Mouse (Mus musculus) CH12F3 (cell line): Measurements from ENCODE around the gene Pomgnt1.

Experiments used
- in situ Hi-C: fragments of 300-500 bp; cut with MboI; formaldehyde crosslinking; loops from 2 replicates; pipeline ENCODE4 v1.14.3; 2020; ENCODE audit warnings: low sequenced_read_pairs

Gene Pomgnt1

DNA sequence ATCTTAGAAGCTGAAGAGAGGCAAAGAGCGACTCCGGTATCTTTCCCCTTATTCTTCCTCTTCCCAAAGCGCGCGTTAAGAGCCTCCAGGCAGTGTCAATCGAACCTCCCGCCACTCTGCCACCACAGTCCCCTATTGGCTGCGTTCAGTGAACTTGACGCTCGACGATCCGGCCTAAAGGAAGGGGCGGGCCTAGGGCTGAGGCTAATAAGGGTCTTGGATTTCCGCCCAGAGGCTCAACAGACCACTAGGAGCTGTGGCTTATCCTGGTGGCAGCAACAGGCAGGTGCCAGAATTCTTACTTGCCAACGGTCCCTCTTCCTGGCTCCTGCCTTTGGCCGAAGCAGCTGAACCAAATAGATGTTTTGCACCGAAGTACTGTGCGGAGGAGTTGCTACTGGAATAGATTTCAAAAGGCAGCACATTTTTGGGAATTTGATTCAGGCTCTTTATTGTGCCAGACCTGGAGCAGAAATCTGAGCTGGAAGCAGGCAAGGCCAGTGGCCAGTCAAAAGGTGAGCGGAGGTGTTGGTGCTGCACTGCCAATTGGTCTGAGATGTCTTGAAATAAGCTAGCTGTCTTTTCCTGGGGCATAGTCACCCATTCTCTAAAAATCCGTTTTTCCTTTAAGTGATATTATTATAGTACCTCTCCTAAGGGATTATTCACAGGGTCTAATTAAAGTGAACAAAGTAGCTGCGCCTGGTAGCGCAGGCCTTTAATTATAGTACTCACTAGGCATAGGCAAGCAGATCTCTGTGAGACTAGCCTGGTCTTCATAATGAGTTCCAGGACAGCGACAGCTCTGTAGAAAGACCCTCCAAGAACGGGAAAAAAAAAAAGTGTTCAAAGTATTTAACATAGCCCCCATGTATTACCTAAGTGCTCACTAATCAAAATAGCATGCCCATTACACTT is at the start of gene Pomgnt1, which contains the start of gene Rad54l:
Gene Pomgnt1 (plus strand): TSS at position 239 of the 918 bp plus-strand sequence.
Gene Rad54l (minus strand): TSS at position 89 of the 918 bp plus-strand sequence.
- in situ Hi-C loops: no loop called here

DNA sequence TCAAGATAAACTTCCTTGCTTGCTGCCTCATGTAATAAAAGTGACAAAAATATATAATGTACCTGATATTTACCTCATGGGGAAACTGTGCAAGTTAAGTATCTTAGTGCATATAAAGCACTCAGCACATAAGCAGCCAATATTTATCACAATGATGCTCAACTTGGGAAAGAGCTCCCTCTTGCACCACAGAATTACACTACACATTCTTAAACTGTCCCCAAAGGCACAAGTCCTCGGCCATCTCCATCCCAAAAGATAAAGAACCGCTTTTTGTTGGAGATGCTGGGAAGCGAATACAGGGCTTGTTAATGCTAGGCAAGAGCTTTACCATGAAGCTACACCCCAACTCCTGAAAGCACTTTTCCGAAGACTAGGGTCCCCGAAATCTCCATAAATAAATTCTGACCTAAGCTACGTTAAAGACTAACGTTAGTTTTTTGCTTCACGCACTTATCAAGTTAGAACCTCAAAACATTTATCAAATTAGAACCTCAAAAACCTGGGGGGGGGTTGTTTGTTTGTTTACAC is 49.4 kb upstream of the Pomgnt1 start:
- in situ Hi-C loops: no loop called here

DNA sequence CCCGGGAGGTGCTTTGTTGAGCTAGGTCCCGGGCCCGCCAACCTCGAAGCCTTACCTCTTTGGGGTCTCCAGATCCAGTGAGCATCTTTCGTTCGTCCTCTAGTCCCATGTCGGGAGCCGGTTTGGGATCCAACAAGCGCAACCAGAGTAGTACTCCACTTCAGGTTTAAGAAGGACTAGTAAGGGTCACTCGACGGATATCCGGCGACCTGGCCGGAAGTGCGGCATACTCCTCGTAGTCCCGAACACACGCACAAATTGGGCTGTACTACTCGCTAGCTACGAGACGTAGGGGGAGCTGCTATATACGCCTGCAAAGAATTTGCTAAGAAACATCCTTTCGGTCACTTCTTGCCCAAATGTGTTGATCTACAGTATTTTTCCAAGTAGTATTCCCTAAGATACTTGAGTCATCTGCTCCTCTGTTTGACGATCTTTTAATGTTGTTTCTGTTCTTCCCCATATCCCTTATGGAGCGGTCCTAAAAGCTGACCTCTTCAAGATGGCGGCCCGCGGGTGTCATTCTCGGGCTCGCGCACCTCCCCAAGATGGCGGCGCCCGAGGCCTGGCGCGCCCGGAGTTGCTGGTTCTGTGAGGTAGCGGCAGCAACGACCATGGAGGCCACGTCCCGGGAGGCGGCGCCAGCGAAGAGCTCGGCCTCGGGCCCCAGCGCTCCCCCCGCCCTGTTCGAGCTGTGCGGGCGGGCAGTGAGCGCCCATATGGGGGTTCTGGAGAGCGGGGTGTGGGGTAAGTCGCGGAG is 48.6 kb upstream of the Pomgnt1 start, which contains the start of the genes Uqcrh and Lrrc41:
Gene Uqcrh (minus strand): TSS at position 211 of the 760 bp plus-strand sequence.
Gene Lrrc41 (plus strand): TSS at position 409 of the 760 bp plus-strand sequence.
- in situ Hi-C loops: no loop called here

DNA sequence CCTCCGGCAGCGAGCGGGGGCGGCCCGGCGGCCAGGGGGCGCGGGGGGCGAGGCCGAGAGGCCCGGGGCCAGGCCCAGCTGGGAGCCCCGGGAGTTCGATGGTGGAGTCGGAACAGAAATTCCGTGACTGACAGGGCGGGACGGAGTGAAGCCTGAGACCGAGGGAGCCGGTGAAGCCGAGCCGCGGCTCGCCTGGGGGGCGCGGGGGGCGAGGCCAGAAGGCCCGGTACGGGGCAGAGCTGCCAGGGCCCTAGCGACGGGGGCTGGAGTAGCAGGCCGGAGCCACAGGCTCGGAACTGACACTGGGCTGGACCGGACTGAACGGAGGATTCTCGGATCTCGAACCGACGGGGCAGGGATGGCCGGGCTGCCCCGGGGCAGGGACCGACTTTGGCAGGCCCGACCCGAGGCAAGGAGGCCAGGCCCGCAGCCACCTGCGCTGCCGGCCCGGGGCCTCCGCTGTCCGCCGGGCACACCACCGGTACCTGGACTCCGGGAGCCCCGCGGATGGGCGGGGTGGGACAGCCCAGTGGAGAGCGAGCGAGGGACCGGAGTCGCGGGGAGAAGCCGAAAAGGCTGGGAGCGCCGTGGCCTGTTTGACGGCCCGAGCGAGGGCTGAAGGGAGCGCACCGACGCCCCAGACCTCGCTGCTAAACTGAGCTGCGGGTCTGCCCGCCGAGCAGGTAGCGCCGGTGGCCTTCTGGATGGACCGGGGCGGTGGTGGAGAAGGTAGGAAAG is 47.8 kb upstream of the Pomgnt1 start:
- in situ Hi-C loops: no loop called here

DNA sequence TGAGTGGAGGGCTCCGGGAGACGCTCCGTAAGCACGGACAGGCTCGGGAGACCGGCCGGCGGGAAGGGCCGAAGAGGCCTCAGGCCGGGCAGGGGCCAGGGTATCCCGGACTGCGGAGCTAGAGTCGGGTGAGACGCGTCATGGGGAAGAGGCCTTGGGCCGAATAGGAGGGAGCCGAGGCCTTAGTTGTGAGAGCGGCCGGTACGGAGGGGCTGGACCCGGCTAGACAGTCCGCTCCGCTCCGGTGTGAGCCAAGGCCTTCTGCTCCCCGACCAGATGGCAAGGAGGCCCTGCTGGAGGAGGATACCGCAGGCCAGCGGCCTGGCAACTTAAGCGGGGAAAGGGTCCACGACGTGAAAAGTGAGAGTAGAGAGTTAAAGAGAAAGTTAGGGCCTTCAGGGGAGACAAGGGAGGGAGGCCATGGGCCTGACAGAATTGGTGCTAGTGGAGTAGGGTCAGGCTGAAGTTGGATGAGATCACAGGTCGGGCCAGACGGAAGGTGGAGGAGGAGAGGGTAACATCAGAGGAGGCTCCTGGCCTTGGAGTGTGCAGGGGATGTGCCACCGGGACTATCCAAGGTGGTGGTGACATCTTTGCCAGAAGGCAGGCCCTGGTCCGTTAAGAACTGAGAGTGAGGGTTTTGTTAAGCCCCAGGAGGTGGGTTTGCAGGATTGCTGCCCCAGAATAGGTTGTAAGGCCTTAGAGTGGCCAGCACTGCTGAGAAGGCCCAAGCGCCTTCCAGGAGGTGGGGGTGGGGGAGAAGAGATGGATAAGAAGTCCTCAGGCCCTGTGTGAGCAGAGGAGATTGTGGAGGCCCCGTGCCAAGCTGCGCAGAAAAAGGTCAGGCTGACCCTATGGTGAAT is 47.0 kb upstream of the Pomgnt1 start:
- in situ Hi-C loops: no loop called here

DNA sequence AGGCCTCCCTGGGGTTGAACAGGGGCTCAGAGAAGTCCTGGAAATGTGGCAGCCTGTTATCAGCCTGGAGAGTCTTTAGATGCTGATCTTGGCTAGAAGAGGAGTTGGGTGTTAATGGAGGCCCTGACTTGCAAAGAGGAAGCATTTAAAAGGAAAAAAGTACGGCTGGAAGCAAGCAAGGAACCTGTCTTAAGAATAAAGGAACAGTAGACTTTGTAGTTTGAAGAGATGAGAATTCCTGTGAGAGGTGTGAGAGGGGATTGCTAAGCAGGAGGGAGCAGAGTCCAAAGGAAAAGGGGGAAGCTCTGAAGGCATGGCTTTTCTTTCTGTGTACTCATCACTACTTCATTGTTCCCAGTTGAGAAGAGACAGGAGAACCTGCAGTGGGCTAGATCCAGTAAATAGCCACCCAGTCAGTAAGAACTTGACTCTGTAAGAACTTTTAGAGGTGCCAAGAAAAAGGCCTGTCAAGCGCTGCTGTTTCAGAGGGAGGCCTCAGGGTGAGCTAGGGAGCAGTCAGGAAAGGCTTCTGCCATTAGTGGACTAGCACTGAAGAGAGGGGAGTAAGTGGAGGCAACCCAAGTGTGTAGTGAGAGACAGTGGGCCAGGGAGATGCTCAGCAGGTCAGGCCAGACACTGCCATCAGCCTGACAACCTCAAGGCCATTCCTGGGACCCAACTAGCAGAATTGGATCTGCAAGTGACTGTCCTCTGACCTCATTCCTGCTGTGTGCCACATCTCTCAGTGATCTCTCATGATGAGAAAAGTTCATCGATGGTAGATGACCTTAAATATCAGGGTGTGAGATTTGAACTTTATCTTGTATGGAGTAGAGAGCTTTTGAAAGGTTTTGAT is 46.2 kb upstream of the Pomgnt1 start:
- in situ Hi-C loops: no loop called here

DNA sequence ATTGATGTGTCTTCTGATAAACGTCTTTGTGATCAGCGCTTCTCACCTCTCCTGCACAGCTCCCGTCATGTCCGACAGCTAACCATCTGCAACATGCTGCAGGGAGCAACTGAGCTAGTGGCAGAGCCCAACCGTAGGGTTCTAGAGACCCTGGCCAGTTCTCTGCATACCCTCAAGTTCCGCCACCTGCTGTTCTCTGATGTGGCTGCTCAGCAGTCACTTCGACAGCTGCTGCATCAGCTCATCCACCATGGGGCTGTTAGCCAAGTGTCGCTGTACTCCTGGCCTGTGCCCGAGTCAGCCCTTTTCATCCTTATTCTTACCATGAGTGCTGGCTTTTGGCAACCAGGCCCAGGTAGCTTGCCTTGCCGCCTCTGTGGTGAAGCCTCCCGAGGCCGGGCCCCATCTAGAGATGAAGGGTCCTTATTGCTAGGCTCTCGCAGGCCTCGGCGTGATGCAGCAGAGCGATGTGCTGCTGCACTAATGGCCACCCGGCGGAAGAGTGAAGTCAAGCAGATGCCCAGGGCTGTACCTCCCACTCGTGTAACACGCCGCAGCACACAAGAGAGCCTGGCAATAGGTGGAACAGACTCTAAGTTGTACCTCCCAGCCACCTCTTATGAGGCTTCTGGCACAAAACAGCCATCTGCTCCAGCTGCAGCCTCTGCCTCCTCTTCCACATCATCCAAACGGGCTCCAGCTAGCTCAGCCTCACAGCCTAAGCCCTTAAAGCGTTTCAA is 35.0 kb upstream of the Pomgnt1 start:
- in situ Hi-C loops: no loop called here

DNA sequence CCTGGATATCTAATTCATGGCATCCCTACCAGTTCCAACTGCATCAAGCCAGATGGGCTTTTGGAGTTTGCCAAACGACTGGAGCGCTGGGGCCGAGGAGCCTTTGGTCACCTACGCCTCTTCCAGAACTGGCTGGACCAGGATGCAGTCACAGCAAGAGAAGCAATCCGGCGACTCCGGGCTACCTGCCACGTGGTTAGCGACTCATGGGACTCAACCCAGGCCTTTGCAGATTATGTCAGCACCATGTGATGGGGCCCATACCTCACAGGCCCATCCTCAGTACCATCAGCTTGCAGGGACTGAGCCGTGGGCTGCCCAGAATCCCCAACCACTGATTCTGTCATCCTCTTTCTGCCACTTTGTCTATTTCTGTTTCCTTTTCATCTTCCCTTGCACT is 27.3 kb upstream of the Pomgnt1 start:
- in situ Hi-C loops: no loop called here

DNA sequence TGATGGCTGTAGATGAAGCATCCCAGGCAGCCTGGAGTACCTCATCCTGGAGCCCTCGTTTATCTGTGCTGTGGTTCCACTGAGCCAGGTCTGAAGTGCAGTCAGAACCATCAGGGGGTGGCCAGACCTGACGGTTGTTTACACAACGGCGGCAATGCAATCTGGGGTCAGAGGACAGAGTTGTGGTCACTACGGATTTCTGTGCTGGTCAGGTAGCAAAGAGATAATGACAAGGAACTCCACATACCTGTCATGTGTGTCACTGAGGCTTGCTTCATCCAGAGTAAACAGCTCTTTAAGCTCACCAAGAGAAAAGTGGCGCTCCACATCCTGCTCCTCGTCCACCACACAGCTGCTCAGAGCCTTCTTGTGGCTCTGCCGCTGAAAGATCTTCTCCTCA is 26.4 kb upstream of the Pomgnt1 start:
- in situ Hi-C loops: no loop called here

DNA sequence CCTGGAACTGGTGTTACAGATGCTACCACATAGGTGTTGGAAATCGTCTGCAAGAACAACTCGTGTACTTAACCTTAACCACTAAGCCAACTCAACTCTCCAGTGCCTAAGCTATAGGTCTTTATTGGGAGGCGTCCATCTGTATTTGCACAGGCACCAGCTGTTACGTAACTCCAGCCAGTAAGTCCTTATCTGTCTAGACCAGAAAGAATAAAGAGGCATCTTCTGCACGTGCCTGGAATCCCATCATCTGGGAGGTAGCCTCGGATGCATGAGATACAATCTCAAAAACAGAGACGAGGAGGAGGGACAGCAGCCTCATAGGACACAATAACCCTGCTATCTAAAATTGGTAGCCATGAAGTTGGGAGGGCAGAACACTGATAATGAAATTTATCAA is 22.7 kb upstream of the Pomgnt1 start:
- in situ Hi-C loops: no loop called here

DNA sequence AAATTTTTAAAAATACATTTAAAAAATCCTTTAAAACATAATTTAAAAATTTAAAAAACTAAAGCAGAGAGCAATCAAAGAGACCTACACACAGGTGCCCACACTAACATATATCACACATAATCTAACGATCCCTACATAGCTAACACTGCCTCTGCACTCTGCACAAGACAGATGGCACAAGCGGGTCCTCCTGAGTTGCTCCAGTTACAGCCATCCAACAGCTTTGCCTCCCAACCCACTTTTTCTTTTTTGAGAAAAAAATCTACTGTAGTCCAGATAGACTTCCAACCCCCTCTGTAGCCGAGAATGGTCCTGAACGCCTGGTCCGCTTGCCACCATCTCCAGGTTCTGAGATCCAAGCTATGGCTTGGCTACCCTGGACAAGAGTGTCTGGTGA is 18.4 kb upstream of the Pomgnt1 start:
- in situ Hi-C loops: no loop called here

DNA sequence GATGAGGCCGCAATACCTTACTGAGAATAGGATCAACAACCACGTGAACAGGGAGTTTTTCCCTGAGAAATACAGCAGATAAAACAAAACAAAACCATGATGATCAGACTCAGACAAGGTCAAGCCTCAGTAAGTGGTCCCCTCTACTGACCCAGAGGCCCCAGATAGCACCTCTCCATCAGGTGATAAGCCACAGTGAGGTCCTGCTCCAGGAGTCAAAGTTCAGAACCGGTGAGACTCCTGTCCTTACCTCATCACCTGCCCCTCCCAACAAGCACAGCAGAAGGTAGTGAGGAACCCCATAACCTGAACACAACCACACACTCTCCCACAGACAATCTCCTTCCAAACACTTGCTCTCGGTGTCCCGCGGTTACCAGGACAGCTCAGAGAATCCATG is 12.9 kb upstream of the Pomgnt1 start:
- in situ Hi-C loops: no loop called here

DNA sequence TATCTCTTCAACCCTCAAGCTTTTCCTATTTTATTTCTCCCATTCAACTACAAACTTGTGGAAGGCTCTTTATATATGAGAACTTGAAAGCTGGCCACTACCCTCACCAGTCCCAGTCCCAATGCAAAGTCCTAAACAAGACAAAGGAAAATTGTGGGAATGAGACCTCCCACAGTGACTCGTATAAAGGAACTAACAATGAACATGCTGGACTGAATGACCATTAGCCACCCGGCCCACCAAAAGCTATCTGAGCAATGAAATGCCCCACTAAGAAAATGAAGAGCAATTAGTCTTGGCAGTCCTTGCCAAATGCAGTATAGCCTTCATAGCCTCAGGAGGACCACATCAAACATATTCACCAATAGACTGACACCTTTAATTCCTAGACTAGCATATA is 12.2 kb upstream of the Pomgnt1 start:
- in situ Hi-C loops: no loop called here

DNA sequence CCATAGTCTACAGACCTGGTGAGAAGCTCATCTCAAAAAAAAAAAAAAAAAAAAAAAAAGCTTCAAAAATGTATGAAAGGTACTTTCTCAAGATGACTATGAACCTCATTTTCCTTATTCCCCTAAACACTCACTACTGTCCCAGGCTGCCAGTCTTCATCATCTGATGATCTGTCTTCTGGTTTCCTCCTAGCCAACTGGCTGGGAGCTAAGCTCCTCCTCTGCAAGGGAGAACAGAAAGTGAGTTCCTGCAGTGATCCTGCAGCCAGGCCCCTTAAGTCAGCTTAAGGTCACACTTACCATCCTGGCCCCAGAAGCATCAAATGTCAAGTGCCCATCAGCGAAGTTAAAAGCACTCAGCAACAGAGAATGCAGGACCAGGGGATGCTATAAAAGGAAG is 878 bp upstream of the Pomgnt1 start:
- in situ Hi-C loops: no loop called here

DNA sequence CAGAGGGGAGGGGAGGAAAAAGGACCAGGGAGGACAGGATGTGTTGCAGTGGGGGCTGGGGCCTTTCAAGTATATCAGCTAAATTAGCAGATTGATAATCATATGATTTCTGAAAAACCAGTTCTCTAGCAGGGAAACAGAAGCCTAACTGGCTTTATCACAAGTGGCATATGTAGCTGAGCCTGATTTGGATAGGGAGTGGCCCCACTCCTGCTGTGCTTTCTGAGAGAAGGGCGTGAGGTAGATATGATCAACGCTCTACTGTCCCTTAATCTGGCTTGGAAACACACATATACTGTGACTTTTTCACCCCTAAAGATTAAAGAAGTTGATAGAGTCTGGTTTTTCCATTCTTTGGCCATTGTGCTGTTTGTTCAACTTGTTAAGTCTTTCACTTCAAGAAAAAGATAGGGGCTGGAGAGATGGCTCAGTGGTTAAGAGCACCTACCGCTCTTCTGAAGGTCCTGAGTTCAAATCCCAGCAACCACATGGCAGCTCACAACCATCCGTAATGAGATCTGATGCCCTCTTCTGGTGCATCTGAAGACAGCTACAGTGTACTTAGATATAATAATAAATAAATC is 2.3 kb downstream of the Pomgnt1 start:
- in situ Hi-C loops: no loop called here

DNA sequence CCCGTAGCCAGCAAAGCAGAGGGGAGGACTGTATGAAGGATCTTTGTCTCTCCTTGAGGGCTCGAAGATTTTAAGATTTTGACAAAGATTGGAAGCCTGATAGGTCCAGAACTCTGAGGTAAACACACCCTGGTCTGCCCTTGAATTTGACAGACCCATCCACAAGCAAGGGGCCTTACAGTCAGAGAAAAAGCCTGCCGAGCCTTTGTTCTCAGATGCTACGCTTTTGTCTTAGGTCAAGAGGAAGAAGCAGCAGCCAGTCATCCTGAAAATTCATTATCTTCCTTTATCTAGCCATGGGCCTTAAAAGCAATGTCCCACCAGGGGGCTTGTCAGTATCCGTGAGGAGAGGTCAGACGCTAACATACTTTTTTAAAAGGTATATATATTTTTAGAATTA is 4.3 kb downstream of the Pomgnt1 start:
- in situ Hi-C loops: no loop called here

DNA sequence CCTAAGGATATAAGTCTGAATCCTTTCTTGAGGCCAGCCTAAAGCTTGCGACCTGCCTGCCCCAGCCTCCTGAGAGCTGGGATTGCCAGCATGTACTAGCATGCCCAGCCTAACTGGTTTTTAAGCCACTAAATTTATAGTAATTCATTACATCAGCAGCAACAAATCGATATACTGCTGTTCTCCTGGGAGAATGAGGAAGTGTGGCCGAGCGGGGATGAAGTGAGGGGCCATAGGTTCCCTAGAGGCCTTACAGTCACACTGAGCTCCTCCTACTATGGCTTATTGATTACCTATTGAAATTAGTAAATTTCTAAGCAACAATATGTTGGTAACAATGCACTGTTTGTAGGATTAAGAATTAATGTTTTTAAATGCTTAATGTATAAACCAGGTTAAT is 9.5 kb downstream of the Pomgnt1 start:
- in situ Hi-C loops: no loop called here

DNA sequence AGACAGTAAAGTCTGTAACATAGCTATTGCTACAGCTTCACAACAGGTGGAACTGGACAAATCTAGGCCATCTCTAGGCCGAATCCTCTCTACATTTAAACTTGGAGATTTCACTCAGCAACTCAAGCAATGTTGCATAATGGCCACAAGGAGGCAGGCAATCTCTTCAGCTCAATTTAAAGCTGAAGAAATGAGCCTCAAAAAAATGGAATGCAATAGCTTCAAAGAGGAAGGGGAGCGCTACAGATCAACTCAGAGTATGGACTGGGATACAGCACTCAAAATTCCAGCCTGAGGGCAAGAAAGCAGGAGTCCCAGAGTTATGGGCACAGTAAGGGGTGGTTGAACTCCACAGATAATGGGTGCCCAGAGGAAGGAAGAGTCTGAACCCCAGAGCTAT is 11.3 kb downstream of the Pomgnt1 start:
- in situ Hi-C loops: no loop called here
